In the genomic region with DNA sequence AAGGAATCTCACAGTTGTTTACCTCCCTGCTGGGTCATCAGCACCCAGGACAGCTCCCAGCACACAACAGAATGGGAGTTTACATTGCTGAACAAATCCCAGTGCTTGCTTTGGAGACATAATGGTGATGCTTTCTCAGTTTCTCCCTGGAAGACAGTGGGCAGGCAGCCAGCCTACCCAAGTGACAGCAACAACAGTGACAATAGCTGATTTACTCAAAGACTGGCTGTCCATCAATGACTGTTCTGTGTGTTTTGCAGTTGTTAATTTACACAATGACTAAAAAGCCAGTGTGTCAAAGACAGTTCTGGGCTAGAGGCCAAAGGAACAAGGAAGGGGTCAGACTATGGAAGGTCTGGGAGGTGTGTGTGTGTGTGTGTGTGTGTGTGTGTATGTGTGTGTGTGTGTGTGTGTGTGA, we compare ENCODE assay signal across 8 mouse cellular contexts.
DNase-seq lines count a peak whose midpoint lies in the region; ATAC-seq and TF ChIP-seq lines count a peak whose summit lies in the region.

No protein-coding gene starts in this region.

- H3K9ac ChIP-seq in forebrain, embryonic 12.5 days = no peak overlapping the region

- H3K9me3 ChIP-seq in forebrain, embryonic 12.5 days = no peaks in the 10 kb centered on the region
- H3K9me3 ChIP-seq in limb, embryonic 10.5 days (replicated peaks) = no peaks in the 10 kb centered on the region

- no peak overlapping the region for H3K4me2 ChIP-seq in forebrain, embryonic 12.5 days

- peak; percentile 7 to 18 for DNase-seq in left cerebral cortex, postnatal 25 days (ENCODE audit: low spot score in 2 of 2)
- no peak for DNase-seq in left cerebral cortex, adult 9 months (ENCODE audit: low spot score in 2 of 2)
- peak; percentile 4 to 22 for DNase-seq in adrenal gland, adult 18-20 months (ENCODE audit: low spot score in 2 of 2)
- peak; percentile 66 for DNase-seq in limb, embryonic 10.5 days (ENCODE audit: low spot score)
- peak; percentile 14 for DNase-seq in ovary, postnatal 14 days (ENCODE audit: low spot score)
- no peak for DNase-seq in thymus, adult 2 months

- no peaks in the 10 kb centered on the region for H3K36me3 ChIP-seq in forebrain, embryonic 12.5 days (replicated peaks)
- no peaks in the 10 kb centered on the region for H3K36me3 ChIP-seq in limb, embryonic 10.5 days
- H3K36me3 ChIP-seq in thymus, adult 2 months (ENCODE audit: control insufficient read depth, insufficient read depth, low read length) = no peaks in the 10 kb centered on the region

- no peak for TF ChIP-seq POLR2A in thymus, adult 2 months (IDR thresholded peaks at IDR 0.05; ENCODE audit: control insufficient read depth, extremely low read depth, insufficient read depth, low read length, poor library complexity)

- intact Hi-C loops in left cerebral cortex, postnatal 25 days (cut with DNase I) = no loop called here

- no peak overlapping the region for H3K27ac ChIP-seq in forebrain, embryonic 12.5 days
- H3K27ac ChIP-seq in limb, embryonic 10.5 days = no peak overlapping the region
- no peak overlapping the region for H3K27ac ChIP-seq in thymus, adult 2 months (ENCODE audit: control insufficient read depth, insufficient read depth, low read length)

- no peak overlapping the region for H3K4me3 ChIP-seq in forebrain, embryonic 12.5 days (replicated peaks)
- H3K4me3 ChIP-seq in limb, embryonic 10.5 days = no peak overlapping the region
- H3K4me3 ChIP-seq in thymus, adult 2 months (ENCODE audit: control insufficient read depth, insufficient read depth, low read length) = no peak overlapping the region

- ATAC-seq in forebrain, embryonic 12.5 days (ENCODE audit: low FRiP score) = peak; percentile 82; the same call in 1 of the 2 replicates
- no peak for ATAC-seq in cerebellum, adult (ENCODE audit: insufficient number of reproducible peaks, low FRiP score, low TSS enrichment)

- no peak for TF ChIP-seq CTCF in thymus, adult 2 months (IDR thresholded peaks at IDR 0.05; ENCODE audit: borderline replicate concordance, control insufficient read depth, extremely low read depth, insufficient read depth, low read length, poor library complexity)

- H3K27me3 ChIP-seq in forebrain, embryonic 12.5 days = no peaks in the 10 kb centered on the region
- H3K27me3 ChIP-seq in limb, embryonic 10.5 days (ENCODE audit: low read depth, poor library complexity, severe bottlenecking) = no peaks in the 10 kb centered on the region
- no peaks in the 10 kb centered on the region for H3K27me3 ChIP-seq in thymus, adult 2 months (ENCODE audit: control insufficient read depth, insufficient read depth, low read length)

- H3K4me1 ChIP-seq in forebrain, embryonic 12.5 days = no peaks in the 10 kb centered on the region
- H3K4me1 ChIP-seq in limb, embryonic 10.5 days = no peaks in the 10 kb centered on the region
- H3K4me1 ChIP-seq in thymus, adult 2 months (replicated peaks; ENCODE audit: control insufficient read depth, insufficient read depth, low read length) = no peaks in the 10 kb centered on the region

Comparison
In these comparisons a context has a peak if more than half of its experiments do, and no peak if none do; other contexts are left out.
1. DNase-seq: peak in left cerebral cortex, postnatal 25 days (2 of 2), adrenal gland, adult 18-20 months (2 of 2), limb, embryonic 10.5 days (single experiment) and ovary, postnatal 14 days (single experiment); none in left cerebral cortex, adult 9 months (0 of 2) and thymus, adult 2 months (single experiment).